Mouse (Mus musculus): ENCODE measurements at regions not wholly inside any gene's neighbourhood (a gene's known extent, or its start where the extent isn't known, plus 50 kb on each side); places are given as distances from the start of the nearest gene placed in this dataset.
A peak's percentile ranks its signal among the peaks of the same experiment; 100 is the strongest.
"Not testable (repeated sequence)": the region's sequence is repeated elsewhere in the genome, so short reads cannot be mapped to it uniquely, and the experiment has no call there.

DNA sequence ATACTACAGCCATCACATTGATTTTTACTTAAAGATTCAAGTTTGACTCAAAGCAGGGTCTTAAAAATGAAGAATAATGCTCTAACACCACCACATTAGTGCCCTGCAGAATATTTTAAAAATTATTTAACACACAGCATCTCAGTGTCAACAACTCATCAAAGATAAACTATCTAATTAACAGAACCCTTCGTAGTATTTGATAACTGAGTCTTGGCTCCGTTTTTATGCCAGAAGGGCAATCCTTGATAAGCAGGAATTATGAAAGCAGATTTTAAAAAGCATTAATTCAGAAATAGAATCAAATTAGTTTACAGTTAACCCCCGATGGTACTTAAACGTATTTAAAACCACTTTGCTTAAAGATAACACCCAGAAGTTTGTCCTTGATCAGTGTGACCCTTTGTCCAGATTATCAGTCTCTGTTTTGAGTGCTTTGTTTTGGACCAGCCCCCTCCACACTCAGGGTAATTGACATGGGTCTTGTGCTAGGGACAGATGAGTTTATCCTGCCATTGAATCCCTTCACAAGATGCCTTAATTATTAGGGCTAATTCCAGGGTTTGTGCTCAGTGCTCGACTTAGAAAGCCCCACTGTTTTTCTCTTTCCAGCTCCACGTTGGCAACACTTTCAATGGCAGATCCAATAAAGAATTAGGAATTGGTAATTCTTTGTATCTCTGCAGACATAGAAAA lies 69.4 kb upstream of the Dph6 start:
- DNase-seq (ENCODE audit: low read depth, low spot score), result no peak

GRCm38 (mm10) chr2:114727197-114727596 lies 72.4 kb upstream of the Dph6 start:
- no peak for DNase-seq (ENCODE audit: low read depth, low spot score)

DNA sequence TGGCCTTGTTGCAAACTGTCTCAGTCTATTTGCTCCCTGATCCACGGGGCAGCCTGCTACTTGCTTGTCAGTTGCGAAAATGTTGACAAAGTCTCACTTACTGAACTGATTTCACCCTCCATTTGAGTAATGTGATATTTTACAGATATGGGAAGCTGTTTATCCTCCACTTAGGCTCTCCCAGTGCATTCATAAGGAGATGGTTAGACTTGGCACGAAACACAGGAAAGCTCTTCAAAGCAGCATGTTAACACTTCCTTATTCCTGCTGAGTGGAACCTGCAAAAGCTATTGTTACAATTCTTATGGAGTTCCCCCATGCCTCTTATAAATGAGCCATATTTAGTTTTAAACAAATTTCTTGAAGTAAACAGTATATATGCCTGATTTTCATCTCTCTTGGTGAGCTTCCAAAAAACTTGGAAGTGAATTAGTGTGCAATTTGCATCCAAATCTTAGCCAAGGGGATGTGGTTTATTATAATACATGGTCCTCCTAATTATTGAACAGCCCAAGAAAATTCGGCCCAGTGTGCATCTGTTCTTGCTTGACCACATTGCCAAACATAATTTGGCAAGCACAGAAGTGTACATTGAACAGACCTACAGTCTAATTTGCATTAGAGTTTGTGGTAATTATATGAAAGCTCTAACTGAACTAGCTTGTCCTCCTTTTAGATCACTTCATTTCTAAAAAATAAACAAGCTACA lies 80.3 kb upstream of the Dph6 start:
- DNase-seq (ENCODE audit: low read depth, low spot score), result no peak

- no peak for DNase-seq (ENCODE audit: low read depth, low spot score)
Measured at GRCm38 (mm10) chr2:114739421-114740212, 84.9 kb upstream of the Dph6 start.

- no peak for DNase-seq (ENCODE audit: low read depth, low spot score)
Measured at GRCm38 (mm10) chr2:114763276-114763675, 108.5 kb upstream of the Dph6 start.

DNA sequence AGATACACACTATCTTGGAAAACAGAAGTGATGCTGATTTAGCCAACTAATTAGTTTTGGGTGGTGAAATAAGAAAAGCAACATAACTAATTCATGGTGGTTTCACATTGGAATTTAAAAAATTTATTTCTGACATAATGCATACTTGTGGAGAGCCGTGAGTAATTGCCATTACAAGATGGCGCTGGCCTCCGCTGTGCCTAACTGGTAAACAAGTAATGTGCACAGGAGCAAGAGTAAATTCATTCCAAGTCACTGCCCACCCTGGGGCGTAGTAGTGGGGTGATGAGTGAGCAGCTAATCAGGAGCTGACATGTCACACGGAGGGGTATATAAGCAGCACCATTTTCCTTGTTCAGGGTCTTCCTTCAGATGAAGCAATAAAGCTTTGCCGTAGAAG lies 119.0 kb upstream of the Dph6 start:
- DNase-seq (ENCODE audit: low read depth, low spot score), result not testable (repeated sequence)

DNA sequence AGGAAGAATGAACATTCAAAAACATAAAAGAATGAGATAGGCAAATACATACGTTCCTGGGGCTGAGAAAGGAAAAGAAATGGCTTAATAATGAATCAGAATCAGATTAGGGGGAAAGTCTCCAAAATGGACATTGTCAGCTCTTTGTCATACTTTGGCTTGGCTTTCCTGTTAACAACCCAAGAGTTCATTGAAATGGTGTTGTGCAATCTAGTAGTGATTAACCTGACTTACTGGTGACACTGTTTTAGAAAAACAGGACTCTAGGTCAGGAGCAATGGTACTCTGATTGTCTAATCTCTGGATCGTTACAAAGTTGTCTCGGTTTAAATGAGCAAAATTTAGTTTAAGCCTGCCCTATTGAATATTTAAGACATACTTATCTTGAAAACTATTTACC lies 119.5 kb upstream of the Dph6 start:
- DNase-seq (ENCODE audit: low read depth, low spot score), result no peak

DNA sequence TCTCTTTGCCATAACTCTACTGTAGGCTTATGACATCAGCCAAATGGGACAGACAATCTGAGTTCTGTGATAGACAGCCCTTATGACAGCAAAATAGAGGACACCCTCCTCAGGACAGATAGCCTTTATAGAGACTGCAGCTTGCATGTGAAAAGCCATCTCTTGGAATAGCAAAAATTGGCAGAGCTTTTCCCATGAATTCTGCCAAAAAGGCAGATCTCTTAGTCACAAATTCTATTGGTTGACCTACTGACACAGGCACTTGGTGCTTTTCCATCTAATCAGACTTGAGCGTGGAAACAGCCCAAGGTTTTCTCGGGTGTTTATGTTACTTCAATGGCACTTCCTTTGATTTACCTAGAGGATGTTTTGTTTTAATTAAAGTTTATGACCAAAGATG lies 120.8 kb upstream of the Dph6 start:
- DNase-seq (ENCODE audit: low read depth, low spot score), result no peak

- no peak for DNase-seq (ENCODE audit: low read depth, low spot score)
Measured at GRCm38 (mm10) chr2:114776176-114776575, 121.4 kb upstream of the Dph6 start.

GRCm38 (mm10) chr2:114782450-114782849 lies 127.7 kb upstream of the Dph6 start:
- DNase-seq (ENCODE audit: low read depth, low spot score), result no peak

GRCm38 (mm10) chr2:114784191-114784590 lies 129.4 kb upstream of the Dph6 start:
- no peak for DNase-seq (ENCODE audit: low read depth, low spot score)

- DNase-seq (ENCODE audit: low read depth, low spot score), result no peak
Measured at GRCm38 (mm10) chr2:114788251-114788650, 133.5 kb upstream of the Dph6 start.

- DNase-seq (ENCODE audit: low read depth, low spot score), result no peak
Measured at GRCm38 (mm10) chr2:114796630-114797290, 142.0 kb upstream of the Dph6 start.

- no peak for DNase-seq (ENCODE audit: low read depth, low spot score)
Measured at GRCm38 (mm10) chr2:114797291-114797650, 142.5 kb upstream of the Dph6 start.

- DNase-seq (ENCODE audit: low read depth, low spot score), result no peak
Measured at GRCm38 (mm10) chr2:114803241-114803640, 148.5 kb upstream of the Dph6 start.

GRCm38 (mm10) chr2:114803928-114804327 lies 149.2 kb upstream of the Dph6 start:
- no peak for DNase-seq (ENCODE audit: low read depth, low spot score)

DNA sequence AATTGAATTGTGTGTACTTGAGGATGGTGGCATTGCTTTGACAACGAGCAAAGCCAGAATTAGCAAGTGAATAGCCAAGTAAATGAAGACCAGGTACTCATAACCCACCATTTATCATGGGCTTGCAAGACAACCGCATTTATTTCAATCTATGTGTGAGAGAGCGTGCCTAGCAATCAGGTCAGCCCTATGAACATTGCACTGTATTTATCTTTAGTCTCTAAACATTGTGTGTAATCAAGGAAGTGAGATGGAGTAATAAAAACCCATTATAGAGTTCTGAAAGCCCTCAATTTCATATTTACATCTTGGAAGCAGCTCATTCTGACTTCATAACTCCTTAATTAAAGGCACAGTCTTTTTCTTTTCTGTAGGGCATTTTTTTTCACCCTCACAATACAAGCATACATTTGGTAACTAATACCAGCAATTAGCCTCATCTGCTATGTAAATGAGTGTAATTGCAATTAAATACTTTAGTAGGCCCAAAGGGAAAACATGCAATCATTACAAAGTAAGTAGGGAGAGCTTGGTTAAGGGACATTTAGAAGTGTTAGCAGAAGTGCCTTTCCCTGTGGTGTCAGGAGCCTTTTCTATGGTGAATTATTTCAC lies 150.8 kb upstream of the Dph6 start:
- no peak for DNase-seq (ENCODE audit: low read depth, low spot score)

- DNase-seq (ENCODE audit: low read depth, low spot score), result peak; percentile 37
Measured at GRCm38 (mm10) chr2:114808046-114808445, 153.3 kb upstream of the Dph6 start.

- DNase-seq (ENCODE audit: low read depth, low spot score), result no peak
Measured at GRCm38 (mm10) chr2:114812141-114812902, 157.6 kb upstream of the Dph6 start.

- DNase-seq (ENCODE audit: low read depth, low spot score), result peak; percentile 45
Measured at GRCm38 (mm10) chr2:114812903-114813290, 158.1 kb upstream of the Dph6 start.

DNA sequence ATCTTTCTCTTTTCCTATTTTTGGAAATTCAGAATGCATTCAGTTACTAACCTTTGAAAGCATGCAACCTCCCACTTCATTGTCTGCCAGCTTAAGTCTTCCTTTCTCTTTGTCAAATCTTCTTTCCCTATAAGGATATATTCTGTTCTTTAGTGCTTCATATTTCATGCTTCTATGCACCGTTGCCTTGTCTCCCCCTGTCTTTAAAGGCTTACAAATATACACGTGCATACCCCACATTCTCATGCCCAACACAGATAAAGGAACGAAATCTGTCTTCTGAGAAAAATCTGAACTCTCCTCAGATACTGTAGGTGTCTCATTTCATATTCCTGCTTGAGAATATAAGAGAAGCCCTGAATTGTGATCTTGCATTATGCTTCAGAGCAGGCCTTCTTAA lies 167.9 kb upstream of the Dph6 start:
- DNase-seq (ENCODE audit: low read depth, low spot score), result no peak
